Mouse (Mus musculus): ENCODE measurements around the gene Fam193b. TPM values are rescaled to one million over a fixed set of nuclear protein-coding genes. Genes with fewer than 3 reads are reported as not detected.
A peak's percentile ranks its signal among the peaks of the same experiment; 100 is the strongest.
"Not testable (repeated sequence)": the region's sequence is repeated elsewhere in the genome, so short reads cannot be mapped to it uniquely, and the experiment has no call there.

Fam193b gene
- polyA plus RNA-seq, 2 experiments from 2014 or later: 21.6 to 26.7 TPM

DNA sequence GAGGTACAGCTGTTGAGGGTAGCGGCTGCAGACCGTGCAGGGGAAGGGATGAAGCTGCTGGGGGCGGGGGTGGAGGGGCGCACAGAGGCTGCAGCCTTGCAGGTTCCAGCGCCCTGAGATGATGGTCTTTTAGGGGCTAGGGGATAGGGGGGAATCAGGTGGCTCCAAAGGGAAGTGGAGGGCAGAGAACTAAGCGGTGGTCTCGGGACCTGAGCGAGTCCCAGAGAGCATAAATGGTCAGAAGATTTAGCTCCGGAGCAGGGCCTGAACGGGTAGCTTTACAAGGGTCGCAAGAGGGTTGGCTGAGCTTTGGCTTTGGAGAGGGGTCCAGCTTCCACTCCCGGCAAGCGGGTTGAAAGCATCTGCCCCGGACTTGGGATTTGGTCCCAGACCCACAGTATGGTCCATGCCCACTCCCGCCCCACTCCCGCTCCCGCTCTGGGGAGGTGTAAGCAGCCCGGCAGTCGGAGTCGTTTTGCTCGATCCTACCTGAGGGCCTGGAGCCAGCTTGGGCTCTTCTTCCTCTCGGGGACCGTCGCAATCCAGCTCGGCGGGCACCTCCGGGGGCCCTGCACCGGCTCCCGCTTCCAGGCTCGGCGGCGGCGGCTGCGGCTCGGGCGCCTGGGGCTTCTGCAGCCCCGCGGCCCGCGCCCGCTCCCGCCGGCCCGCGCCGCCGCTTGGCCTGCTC, 490 bp downstream of the Fam193b start:
- peak; percentile 21 for ATAC-seq

DNA sequence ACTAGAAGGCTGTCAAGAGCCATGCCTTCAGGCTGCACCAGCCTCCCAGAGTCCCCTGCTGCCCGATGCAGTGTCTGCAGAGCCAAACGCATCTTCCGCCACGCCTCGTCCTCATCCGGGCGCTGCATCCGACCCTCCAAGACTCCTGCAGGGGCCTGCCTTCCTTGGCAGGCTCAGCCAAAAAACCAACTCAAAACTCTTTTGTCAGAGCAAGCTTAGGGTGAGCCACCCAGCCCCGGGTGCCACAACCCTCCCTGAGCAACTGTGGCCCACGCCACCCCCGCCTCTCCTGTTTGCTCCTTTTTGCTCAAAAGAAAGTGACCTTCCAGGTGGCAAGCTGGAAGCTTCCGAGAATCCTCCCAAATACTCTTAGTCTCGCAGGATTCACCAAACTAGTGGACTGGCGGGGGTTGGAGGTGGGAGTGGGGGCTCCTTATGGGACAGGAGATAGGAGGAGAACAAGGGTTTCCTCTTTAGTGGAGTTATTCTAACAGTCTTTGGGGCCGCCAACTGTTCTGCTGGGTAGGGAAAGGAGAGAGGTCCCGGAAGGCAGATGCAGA, 1.1 kb downstream of the Fam193b start:
- no peak for ATAC-seq

DNA sequence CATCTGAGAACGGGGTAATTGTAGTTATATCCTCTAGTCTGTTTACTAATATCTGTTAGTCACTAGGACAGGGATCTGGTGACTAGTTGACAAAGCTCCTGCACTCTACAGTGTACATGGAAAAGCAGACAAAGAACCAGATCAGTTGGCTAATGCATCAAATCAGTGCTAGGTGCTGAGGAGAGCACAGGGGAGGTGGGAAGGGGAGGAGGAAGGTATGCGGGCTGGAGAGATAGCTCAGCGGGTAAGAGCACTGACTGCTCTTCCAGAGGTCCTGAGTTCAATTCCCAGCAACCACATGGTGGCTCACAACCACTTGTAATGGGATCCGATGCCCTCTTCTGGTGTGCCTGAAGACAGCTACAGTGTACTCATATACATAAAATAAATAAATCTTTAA, 2.4 kb downstream of the Fam193b start:
- not testable (repeated sequence) for ATAC-seq

DNA sequence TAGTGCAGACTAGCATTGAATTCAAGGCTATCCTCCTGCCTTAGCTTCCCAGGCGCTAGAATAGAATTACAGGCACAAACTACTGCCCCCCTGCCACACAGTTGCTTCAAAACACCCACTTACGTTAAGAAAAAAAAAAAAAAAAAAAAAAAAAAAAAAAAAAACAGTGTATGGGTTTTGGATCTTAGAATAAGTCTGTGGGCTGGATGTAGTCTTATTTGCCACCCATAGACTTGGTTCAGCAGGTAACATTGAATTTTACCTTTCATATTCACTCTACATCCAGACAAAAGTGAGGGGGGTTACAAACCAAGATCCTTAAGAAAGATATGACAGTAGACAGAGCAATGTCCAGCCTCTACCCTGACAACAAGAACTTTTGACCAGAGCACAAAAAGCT, 3.0 kb downstream of the Fam193b start:
- no peak for ATAC-seq

DNA sequence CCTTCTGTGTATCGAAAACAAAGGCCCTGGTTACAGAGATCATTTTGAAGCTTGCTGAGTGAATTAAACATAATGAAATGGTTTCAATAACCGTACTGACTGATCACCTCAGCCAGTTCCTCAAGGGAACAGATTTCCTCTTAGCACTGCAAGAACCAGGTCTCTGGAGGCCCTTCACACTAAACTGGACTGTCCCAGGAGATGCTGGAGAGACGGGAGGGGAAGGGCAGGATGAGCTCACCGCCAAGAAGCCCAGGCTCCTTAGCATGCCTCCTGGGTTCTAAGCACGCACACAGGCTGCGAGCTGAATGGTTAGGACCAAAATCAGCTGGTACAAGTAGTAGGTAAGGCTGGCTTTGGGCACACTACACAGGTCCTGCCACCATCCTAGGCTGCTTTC, 3.9 kb downstream of the Fam193b start:
- no peak for ATAC-seq

DNA sequence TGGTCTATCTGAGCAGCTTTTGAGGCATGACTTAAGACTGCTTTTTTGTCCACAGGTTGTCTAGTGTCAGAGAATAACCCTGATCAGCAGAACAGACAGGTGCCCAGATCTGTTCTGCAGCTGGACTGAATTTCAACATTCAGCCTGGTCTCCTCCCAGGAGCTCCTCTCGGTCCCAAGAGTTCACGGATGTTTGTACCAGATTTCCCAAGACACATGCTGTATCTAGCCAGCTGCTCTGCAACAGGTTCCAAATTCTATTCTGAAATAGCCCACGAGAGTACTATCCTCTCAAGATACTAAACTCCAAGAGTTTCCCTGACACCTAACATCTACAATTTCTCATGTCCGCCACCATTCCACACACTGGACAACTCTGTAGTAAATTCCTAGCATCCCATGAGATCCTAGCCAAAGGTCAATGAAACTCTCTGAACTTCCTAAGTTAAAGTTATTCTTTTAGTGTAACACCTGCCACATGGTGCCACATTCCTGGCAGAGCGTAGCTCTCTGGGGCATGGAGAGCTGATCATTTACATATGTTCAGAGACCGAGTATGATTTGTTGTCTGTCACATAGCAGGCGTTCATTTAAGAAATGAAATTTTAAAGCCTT, 7.5 kb downstream of the Fam193b start:
- ATAC-seq: no peak

DNA sequence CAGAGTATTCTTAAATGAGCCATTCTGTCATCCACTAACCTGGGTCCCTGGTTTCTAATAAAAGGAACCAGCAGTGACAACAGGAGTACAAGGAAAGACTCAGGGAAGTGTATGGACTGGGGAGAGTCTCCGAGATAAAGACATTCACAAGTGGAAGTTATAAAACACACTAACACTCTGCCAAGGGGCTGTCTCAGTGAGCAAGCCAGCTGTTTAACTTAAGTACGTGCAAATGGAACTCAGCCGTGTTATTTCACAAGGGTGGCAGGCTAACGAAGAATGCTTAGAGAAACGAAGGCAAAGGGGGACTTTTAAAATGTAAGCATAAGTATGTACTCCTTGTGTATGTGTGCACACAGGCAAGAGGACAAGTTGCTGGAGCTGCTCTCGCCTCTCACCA, 13.4 kb downstream of the Fam193b start:
- ATAC-seq: no peak

DNA sequence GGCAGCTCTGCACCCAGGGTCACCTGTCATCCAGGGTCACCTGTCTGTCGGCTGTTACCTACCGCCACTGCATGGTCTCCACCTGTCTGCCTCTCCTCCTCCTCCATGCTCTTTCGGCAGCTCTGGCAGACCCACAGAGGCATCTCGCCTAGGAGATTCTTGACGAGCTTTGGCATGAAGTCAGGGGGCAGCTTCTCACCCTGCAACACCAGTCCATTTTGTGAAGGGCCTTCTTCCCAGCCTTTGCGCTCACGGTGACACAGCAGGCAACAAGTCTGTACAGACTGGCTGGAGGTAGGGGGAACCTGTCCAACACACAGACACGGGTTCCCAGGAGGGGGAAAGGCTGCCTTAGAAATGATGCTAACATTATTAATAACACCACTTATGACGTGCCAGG, 15.0 kb downstream of the Fam193b start:
- ATAC-seq: no peak

DNA sequence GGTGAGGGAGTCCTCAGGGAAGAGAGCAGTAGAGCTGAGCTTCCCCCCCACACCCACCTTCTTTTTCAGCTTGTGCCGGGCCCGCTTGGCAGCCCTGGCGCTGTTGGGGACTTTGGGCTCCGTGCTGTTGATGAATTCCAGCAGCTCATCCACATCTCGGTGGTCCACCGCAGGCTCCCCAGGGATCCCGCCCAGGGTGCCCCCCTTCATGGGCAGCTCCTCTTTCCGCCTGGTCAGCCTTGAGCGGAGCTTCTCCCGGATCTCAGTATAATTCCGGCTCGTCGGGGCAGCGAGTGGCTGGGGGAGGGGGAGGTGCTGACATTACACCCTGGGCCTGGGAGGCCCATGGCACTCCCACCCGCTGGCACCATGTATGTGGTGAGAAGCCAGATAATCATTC, 21.9 kb downstream of the Fam193b start:
- no peak for ATAC-seq

DNA sequence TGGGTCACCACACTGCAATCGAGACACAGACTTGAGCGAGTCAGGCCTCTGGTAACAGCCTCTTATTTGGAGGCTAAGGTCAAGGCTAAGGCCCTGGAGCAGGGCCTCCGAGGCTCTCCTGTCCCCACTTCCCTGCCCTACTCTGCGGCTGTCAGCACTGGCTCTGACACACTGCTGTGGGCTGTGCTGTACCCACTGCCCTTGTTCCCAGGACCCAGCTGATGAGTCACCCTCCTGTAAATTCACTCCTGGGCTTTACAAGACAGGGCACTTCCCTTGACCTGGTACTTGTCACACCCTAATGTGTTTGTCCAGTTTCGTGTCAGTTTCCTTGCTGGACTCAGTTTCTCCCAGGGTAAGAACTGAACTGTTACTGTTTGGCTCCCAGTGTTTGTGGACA, 22.5 kb downstream of the Fam193b start:
- no peak for ATAC-seq

DNA sequence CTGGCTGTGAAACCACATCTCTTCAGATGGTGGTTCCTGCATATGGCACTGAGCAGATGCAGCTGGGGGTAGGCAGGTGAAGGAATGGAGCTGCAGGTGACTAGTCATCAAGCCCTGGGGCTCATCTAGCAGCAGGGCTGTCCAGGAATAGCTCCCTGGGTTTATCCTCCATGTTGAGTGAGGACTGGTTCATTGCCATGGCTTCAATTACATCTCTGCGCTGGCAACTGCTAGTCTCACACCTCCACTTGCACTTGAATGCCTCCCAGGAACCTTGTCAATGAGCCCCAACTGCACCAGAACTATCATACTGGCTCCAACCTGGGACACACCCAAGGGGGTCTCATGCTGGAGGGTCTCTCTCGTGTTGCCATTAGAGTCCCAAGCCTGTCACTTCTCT, 23.0 kb downstream of the Fam193b start:
- no peak for ATAC-seq

DNA sequence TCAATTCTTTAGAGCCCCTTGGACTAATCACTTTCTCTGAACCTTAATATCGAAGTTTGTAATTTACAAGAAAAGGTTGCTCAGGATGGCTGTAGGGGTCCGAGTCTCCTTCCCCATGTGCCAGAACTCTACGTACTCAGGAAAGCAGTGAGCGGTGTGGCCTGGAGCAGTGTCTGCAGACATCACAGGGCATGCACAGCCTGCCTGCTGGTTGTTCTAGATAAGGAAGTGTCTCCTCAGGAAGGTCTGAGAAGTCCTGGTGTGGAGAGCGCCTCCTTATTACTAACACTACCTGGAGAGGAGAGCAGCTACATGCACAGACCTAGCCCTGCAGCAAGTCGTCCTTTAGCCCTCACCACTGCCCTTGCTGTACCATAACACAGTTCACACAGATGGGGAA, 26.1 kb downstream of the Fam193b start:
- no peak for ATAC-seq

DNA sequence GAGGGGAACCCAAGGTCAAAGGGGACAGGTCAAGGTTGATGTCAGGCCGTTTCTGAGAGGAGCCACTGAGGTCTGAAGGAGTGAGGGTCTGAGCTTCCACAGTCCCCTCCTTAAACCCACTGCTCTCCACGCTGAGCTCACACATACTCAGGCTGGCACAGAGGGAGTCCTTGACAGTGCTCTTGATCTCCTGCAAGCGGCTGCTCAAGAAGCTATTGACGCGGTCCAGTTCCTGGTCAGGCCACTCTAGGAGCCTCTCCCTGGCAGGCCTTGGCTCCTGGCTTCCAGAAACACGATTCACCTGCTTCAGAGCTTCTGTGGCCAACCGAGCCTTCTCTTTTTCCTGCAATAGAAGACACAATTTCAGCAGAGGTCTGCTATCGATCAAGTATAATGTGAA, 27.5 kb downstream of the Fam193b start:
- no peak for ATAC-seq

DNA sequence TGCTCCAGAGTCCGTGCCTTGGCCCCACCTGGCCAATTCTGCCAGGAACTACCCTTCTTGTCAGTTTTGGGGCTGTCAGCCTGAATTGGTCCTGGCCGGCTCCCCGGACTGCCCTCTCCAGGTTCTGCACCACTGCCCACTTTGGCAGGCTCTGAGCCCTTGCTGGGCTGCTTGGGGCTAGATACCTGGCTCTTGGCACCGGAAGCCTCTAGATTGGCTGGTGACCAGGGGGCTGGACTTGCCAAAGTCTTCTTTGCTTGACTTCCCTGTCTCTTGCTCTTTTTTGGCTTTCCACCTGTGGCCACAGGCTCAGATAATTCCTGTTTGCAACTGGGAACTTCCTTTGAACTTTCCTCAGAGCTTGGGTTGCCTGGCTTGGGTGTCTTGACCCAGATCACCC, 28.0 kb downstream of the Fam193b start:
- ATAC-seq: no peak

DNA sequence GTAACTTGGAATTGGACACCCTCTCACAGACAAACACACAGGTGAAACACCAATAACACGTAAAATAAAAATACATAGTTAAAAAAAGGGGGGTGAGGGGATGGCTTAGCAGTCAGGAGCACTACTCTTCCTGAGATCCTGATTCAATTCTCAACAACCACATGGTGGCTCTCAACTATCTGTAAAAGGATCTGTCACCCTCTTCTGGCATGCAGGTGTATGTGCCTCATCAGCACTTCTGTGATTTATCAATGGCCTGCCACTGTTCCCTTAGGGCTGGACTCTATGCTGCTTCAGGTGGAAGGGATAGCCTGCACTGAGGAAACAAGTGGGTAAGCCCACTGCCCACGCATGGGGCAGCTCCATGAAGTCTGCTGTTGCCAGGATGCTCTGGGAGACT, 30.0 kb downstream of the Fam193b start:
- no peak for ATAC-seq

DNA sequence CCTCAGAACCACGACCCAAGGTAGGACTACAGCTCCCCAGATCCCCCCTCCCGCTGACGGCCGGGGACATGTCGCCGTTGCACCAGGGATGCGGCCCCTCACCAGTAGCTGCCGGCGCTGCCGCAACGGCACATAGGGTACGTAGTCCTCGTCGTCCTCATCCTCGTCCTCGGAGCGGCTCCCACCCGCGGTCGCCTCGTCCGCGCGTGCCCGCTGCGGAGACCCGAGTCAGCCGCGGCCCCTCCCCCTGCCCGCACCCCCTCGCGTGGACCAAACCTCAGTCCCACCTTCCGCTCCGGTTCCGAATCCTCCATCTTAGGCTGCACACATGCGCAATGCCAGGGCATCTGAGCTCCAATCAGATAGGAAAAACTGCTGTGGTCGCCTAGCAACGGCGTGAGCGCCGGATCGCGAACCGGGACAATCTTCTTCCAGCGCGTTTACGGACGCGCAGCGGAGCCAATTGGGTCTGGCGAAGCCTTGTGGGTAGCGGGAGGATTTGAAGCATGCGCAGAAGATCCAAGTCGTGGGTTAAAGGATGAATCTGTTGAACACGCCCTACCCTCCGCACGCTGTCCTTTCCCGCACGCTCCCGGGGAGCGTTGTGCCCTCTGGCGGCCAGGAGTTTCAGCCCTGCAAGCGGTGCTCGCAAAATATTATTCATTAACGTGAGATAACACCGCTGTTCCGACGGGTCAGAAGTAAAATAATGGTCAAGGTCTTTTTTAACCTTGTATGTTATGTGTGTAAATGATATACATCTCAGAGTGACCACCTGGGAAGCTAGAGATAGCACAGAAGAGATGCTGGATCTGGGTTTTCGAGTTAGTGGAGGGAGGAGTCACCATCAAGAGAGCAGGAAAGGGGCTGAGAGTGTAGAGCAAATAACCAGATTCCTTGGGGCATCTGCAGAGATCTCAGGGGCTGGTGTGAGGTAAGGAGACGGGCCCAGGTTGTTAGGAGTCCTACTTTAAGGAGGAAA, 34.4 kb downstream of the Fam193b start, which contains the start of gene Ddx41:
TSS of gene Ddx41 (minus strand) at position 465 of the 982 bp plus-strand sequence.
- ATAC-seq: peak; percentile 94

DNA sequence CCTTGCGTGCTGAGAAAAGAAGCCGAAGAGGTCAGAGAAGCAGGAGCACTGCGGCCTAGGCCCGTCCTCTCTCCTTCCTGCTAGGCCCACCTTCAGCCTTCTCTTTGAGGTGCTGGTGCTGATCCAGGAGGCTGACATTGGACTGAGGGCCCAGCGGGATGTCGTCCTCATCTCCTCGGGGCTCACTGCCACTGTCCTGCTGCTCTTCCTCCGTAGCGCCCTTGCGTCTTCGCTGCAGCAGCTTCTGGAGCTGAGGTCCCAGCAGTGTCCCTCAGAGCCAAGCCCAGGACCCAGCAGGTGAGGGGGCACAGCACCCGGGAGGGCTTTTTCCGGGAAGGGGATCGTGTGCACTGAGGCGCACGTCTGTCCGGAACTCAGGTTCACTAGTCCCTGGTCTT, 35.1 kb downstream of the Fam193b start:
- ATAC-seq: no peak

DNA sequence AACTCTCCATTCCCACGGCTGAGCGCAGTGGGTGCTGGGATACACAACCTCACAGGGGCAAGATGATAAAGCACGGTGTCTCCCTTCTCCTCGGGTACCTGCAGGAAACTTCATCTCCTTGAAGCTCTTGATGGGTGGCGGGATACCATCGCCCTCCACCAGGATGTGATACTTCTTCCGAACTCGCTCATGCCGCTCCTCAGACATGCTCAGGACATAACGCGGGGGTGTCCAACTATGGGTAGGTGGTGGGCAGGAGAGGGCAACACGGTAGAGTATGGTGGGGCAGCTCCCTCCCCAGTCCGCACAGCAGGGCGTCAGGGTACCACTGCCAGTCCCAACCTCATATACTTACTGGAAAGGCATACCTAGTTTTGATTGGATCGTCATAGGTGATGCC, 35.7 kb downstream of the Fam193b start:
- ATAC-seq: no peak

DNA sequence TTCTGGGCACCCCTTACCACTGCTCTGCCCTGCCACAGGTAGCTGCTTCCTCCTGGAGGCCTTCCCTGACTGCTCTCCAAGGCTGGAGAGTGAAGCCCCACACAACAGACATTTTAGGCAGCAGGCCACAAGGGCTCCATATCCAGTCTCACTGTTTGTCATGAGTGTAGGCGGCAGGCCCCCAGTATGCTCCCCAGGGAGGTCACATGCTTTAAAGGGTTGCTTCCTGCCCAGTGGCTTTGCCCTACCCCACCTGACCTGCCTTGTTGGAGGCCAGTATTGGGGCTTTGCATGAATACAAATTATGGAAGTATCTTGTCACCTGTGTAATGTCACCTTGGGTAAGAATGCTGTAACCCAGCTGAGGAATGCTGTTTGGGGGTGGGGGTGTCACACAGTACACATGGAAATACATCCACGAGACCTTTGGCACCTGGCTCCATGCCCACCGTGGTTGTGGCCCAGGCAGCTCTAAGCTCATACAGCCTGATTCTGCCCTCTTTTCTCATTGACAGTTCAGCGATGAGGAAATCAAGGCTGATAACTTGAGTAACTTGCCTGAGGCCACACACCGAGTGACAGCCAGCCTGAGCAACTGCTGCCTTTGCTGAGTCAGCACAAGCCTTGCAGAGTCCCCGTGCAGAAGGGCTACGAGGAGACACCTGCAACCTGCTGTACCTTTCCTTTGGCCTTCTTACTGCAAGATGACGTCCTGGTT, 41.6 kb downstream of the Fam193b start, which contains the start of gene Dok3:
TSS of gene Dok3 (minus strand) at position 99 of the 718 bp plus-strand sequence.
- ATAC-seq: no peak

DNA sequence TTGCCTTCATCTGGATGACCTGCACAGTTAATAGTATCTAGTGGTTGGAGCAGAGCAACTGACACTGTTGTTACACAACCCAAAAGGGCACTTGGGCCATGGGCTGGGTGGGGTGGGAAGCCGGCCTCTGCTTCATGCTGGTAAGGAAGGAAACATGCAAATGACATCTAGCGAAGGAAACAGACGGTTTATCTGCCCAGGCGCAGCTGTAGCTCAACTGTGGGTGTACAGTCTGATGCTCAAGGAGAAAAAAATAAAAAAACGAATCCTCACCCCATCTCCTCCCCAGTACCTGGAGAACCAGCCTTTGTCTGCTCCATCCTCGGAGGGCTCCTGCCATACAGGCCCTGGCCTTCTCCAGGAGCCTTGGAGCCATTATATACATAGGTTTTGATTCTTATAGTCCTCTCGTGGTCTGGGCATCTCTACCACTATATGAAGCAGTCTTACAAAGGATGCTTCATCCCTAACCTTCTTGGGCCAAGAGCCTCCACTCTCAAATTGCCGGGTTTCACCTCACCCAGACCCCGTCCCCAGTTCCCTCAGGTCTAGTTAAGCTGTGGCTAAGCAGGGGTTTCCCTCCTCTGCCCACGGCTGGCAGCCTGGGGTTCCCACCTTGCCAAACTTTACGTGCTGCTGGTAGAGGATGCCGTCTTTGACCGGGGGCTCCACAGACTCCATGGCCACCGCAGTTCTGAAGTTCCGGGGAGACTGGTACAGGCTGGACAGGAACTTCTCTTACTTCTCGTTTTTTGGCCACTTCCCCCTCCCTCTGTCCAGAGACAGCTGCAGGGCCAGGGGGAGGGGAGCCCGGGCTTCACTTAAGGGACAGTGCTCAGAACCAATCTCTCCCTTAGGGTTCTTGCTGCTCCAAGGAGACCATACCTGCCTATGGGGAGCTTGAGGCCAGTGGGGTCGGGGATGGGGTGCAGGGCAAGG, 42.8 kb downstream of the Fam193b start:
- ATAC-seq: no peak

DNA sequence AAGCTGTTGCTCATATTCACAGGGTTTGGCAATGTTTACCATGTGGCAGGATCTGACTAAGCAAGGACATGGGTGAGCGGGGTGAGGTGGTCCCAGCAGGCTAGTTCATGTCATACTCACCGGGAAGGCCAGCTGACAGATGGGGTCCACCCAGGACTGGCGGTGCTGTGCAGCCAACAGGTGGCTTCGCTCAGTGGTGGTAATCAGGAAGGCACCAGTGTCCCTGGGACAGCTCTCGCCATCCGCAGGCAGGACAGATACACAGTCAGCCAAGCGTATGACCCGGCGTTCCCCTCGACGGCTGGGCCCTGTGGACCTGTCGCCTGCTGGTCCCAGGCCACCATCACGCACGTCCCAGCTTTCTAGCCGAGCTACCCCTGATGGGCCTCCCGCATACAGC, 43.7 kb downstream of the Fam193b start:
- no peak for ATAC-seq

Measured in activated CD4-positive, CD25-positive, alpha-beta regulatory T cell, adult 4 months (primary cell).